Mouse (Mus musculus): ENCODE measurements around the gene Obscn.

Gene Obscn

GRCm38 (mm10) chr11:58961364-58962177, 174.6 kb downstream of the Obscn start:
- whole genome bisulfite sequencing, result 67% methylated on average over 50 of the region's 50 CpGs

- under 1% methylated on average over 40 of the region's 40 CpGs for WGBS
These were observed 176.2 kb downstream of the Obscn start for GRCm38 (mm10) chr11:58959921-58960465.

- WGBS, result 18% methylated on average over 15 of the region's 15 CpGs
These were observed 176.9 kb downstream of the Obscn start for GRCm38 (mm10) chr11:58959186-58959825.

GRCm38 (mm10) chr11:58958536-58958935, 177.7 kb downstream of the Obscn start:
- WGBS, result 82% methylated on average over 6 of the region's 6 CpGs

- 27% methylated on average over 5 of the region's 5 CpGs for WGBS
These were observed 178.8 kb downstream of the Obscn start for GRCm38 (mm10) chr11:58957226-58957914.

GRCm38 (mm10) chr11:58955868-58956257, 180.3 kb downstream of the Obscn start:
- WGBS, result 11% methylated on average over 8 of the region's 8 CpGs

- WGBS, result under 1% methylated on average over 20 of the region's 20 CpGs
These were observed 180.9 kb downstream of the Obscn start for GRCm38 (mm10) chr11:58955143-58955867.

- under 1% methylated on average over 49 of the region's 49 CpGs for WGBS
These were observed 181.6 kb downstream of the Obscn start, which contains the start of the genes Hist3h2a and Trim17 for GRCm38 (mm10) chr11:58954420-58955142. Gene Hist3h2a, plus strand, starts transcription at chr11:58954685. Gene Trim17, plus strand, starts transcription at chr11:58954685.

GRCm38 (mm10) chr11:58954170-58954419, 182.1 kb downstream of the Obscn start:
- 0% methylated on average over 17 of the region's 17 CpGs for WGBS

- 1% methylated on average over 33 of the region's 33 CpGs for WGBS
These were observed 182.6 kb downstream of the Obscn start for GRCm38 (mm10) chr11:58953351-58954169.

GRCm38 (mm10) chr11:58951210-58951609, 185.0 kb downstream of the Obscn start:
- WGBS, result 56% methylated on average over 5 of the region's 5 CpGs

- WGBS, result 8% methylated on average over 20 of the region's 20 CpGs
These were observed 186.4 kb downstream of the Obscn start for GRCm38 (mm10) chr11:58949480-58950431.

GRCm38 (mm10) chr11:58948542-58949479, 187.4 kb downstream of the Obscn start, which contains the start of gene Hist3h2ba:
Gene Hist3h2ba, plus strand, starts transcription at chr11:58948920.
- under 1% methylated on average over 48 of the region's 48 CpGs for WGBS

- 6% methylated on average over 23 of the region's 23 CpGs for WGBS
These were observed 188.2 kb downstream of the Obscn start for GRCm38 (mm10) chr11:58947798-58948528.

- 68% methylated on average over 3 of the region's 3 CpGs for WGBS
These were observed 188.9 kb downstream of the Obscn start for GRCm38 (mm10) chr11:58947306-58947705.

Measured in cerebral cortex, adult 2 months (tissue).